8 mouse cellular contexts compared by ENCODE assay signal in genomic region chr13:84221820-84222681, GRCm38 (mm10). TPM values are rescaled to one million over a fixed set of nuclear protein-coding genes. Genes with fewer than 3 reads are reported as not detected.
DNase-seq lines count a peak whose midpoint lies in the region; ATAC-seq and TF ChIP-seq lines count a peak whose summit lies in the region.

Gene Tmem161b (plus strand): TSS chr13:84222296.

- peak; percentile 42; the same call in 1 of the 2 replicates for TF ChIP-seq POLR2A in lung, adult 2 months (IDR thresholded peaks at IDR 0.05; ENCODE audit: borderline replicate concordance, extremely low read depth, low read depth, low read length)

- no peaks in the 10 kb centered on the region for H3K27me3 ChIP-seq in forebrain, embryonic 15.5 days

- in situ Hi-C loops in ES-E14 (cut with MboI; ENCODE audit: low sequenced_read_pairs in 2 of 2, unreplicated experiment in 2 of 2) = no loop called here

- under 1% methylated on average over 44 of the region's 52 CpGs for WGBS in forebrain, embryonic 15.5 days
- WGBS in lung, adult 2 months = under 1% methylated on average over 52 of the region's 52 CpGs

- intact Hi-C loops in heart, postnatal 25 days (cut with DNase I) = loop anchor here (10.0 kb wide), 1 partner anchor 487 kb away; no protein-coding TSS in a partner anchor

- H3K27ac ChIP-seq in ES-E14 (ENCODE audit: insufficient read depth, low read depth, low read length, poor library complexity, severe bottlenecking) = peak within 1 kb of the TSS; percentile 44; the same call in 1 of the 2 replicates
- H3K27ac ChIP-seq in forebrain, embryonic 15.5 days (replicated peaks) = peak within 1 kb of the TSS; percentile 88

- peak within 1 kb of the TSS; percentile 92 for H3K4me2 ChIP-seq in forebrain, embryonic 15.5 days (replicated peaks)

- no peaks in the 10 kb centered on the region for H3K36me3 ChIP-seq in ES-E14 (ENCODE audit: control insufficient read depth, insufficient read depth, low read length, poor library complexity, severe bottlenecking)
- H3K36me3 ChIP-seq in forebrain, embryonic 15.5 days = no peaks in the 10 kb centered on the region

- H3K4me1 ChIP-seq in ES-E14 (ENCODE audit: control insufficient read depth in 2 of 2, insufficient read depth in 2 of 2, low read length in 2 of 2, poor library complexity in 1 of 2) = no peaks in the 10 kb centered on the region; a peak in 1 of 4 replicates
- H3K4me1 ChIP-seq in forebrain, embryonic 15.5 days = peaks cover 37% of the 10 kb centered on the region
- H3K4me1 ChIP-seq in lung, adult 2 months (ENCODE audit: control insufficient read depth, insufficient read depth, low read length) = peaks cover 4% of the 10 kb centered on the region

- H3K4me3 ChIP-seq in ES-E14 (ENCODE audit: insufficient read depth in 1 of 2, low read depth in 1 of 2, low read length in 2 of 2, poor library complexity in 1 of 2, severe bottlenecking in 1 of 2) = peak within 1 kb of the TSS; percentile 93 to 96
- peak within 1 kb of the TSS; percentile 69 for H3K4me3 ChIP-seq in forebrain, embryonic 15.5 days
- peak within 1 kb of the TSS; percentile 92 for H3K4me3 ChIP-seq in lung, adult 2 months (replicated peaks; ENCODE audit: extremely low read depth, low read depth, low read length)

- no peak for TF ChIP-seq CTCF in lung, adult 2 months (IDR thresholded peaks at IDR 0.05; ENCODE audit: insufficient read depth, low read length)

- peak; percentile 99 for ATAC-seq in forebrain, embryonic 15.5 days (replicated peaks)
- ATAC-seq in neutrophil, adult 5-6 weeks (ENCODE audit: extremely low read depth, insufficient number of reproducible peaks, low FRiP score, poor library complexity, severe bottlenecking) = peak; percentile 100

- H3K9ac ChIP-seq in ES-E14 (ENCODE audit: insufficient read depth, low read depth, low read length, poor library complexity, severe bottlenecking) = peak within 1 kb of the TSS; percentile 88
- peak within 1 kb of the TSS; percentile 73 for H3K9ac ChIP-seq in forebrain, embryonic 15.5 days (replicated peaks)

- peak; percentile 84 for DNase-seq in ES-E14 (ENCODE audit: low read depth, low spot score)
- DNase-seq in cerebellum, adult 11-12 months = peak; percentile 94
- peak; percentile 80 for DNase-seq in heart, postnatal 25 days (ENCODE audit: low spot score)
- DNase-seq in layer of hippocampus, adult 18-20 months (ENCODE audit: low spot score in 2 of 2) = peak; percentile 87 to 90
- peak; percentile 85 for DNase-seq in lung, adult 2 months
- peak; percentile 83 to 89 for DNase-seq in thymus, adult 18-20 months

- no peaks in the 10 kb centered on the region for H3K9me3 ChIP-seq in ES-E14 (ENCODE audit: control insufficient read depth, insufficient read depth, low read depth, low read length)
- H3K9me3 ChIP-seq in forebrain, embryonic 15.5 days = no peaks in the 10 kb centered on the region

TF ChIP-seq in ES-E14, 5 proteins besides CTCF, POLR2A, EP300 and RAD21:
- no peak for TF ChIP-seq CHD2 (IDR thresholded peaks at IDR 0.05; ENCODE audit: low read depth, low read length)
- no peak for TF ChIP-seq MAFK (IDR thresholded peaks at IDR 0.05; ENCODE audit: insufficient read depth, low read depth, low read length)
- TF ChIP-seq ZNF384 (IDR thresholded peaks at IDR 0.05; ENCODE audit: low read depth, low read length) = no peak
- no peak for TF ChIP-seq ZC3H11A (IDR thresholded peaks at IDR 0.05; ENCODE audit: borderline replicate concordance, low read depth, low read length)
- TF ChIP-seq HCFC1 (IDR thresholded peaks at IDR 0.05; ENCODE audit: borderline replicate concordance, insufficient read depth, low read length) = no peak

RNA-seq across cellular contexts. Expression of gene Tmem161b, which starts in this region (rescaled TPM):
- 34.4 and 35.5 TPM in 2 replicates for total RNA-seq in ES-E14 (2012; rRNA removed)
- 24.4 and 25.5 TPM in 2 replicates for polyA plus RNA-seq in forebrain, embryonic 15.5 days (2015; fragmentation: Nextera tagmentation; extraction: Ambion mirVana)
- total RNA-seq in heart, postnatal 25 days (2021) = 10 to 100 TPM; 13.3 to 15.2 TPM
- total RNA-seq in layer of hippocampus, adult 18-20 months (2021) = 10 to 100 TPM; 32.2 to 36.6 TPM
- polyA plus RNA-seq in lung, adult 2 months (2012; rRNA removed) = 3.7 and 4.1 TPM in 2 replicates
- 21.9 and 22.1 TPM in 2 replicates for total RNA-seq in neutrophil, adult 5-6 weeks (2017)

Comparison
In these comparisons a context has a peak if more than half of its experiments do, and no peak if none do; other contexts are left out.
1. Peak in every context shown above with its lines: DNase-seq, ATAC-seq, H3K4me3 ChIP-seq and H3K27ac ChIP-seq.